Mouse (Mus musculus) small intestine, adult 10 weeks (tissue): ENCODE measurements around the gene Bcl2a1c. TPM values are rescaled to one million over a fixed set of nuclear protein-coding genes. Genes with fewer than 3 reads are reported as not detected.

ENCODE experiments used
- polyA plus RNA-seq: library from polyadenylated mRNA; stranded (reverse); fragments of 350-450 nt; fragmentation: Illumina TruSeq; extraction: RNeasy Lipid Tissue Mini Kit (QIAGEN cat#74804); gene quantifications from one replicate; pipeline ENCODE4 v1.2.3, GENCODE M21; 2014; ENCODE audit warnings: low replicate concordance

Gene Bcl2a1c
- polyA plus RNA-seq, result not detected

GRCm38 (mm10) chr9:114329855-114330254 is at the start of gene Bcl2a1c:
Bcl2a1c (plus strand) TSS chr9:114330135.

Other genes with a start within 250 kb of the Bcl2a1c start
- gene Crtap, start 60.5 kb downstream of the Bcl2a1c start, polyA plus RNA-seq, result 3.9 TPM
- 4.1 TPM for gene Glb1, start 70.9 kb downstream of the Bcl2a1c start, polyA plus RNA-seq
- gene Tmppe, start 71.0 kb downstream of the Bcl2a1c start, polyA plus RNA-seq, result 0.33 TPM
- 0.19 TPM for gene Ccr4, start 174.8 kb downstream of the Bcl2a1c start, polyA plus RNA-seq
- not detected for gene C130032M10Rik, start 185.6 kb downstream of the Bcl2a1c start, polyA plus RNA-seq
- gene Trim71, start 234.2 kb downstream of the Bcl2a1c start, polyA plus RNA-seq, result not detected